Mouse (Mus musculus): ENCODE results near the gene Map4k3. TPM values are rescaled to one million over a fixed set of nuclear protein-coding genes. Genes with fewer than 3 reads are reported as not detected.
A peak's percentile ranks its signal among the peaks of the same experiment; 100 is the strongest.

Gene Map4k3
- polyA plus RNA-seq, 1 experiment from 2014 or later = 6.3 TPM

DNA sequence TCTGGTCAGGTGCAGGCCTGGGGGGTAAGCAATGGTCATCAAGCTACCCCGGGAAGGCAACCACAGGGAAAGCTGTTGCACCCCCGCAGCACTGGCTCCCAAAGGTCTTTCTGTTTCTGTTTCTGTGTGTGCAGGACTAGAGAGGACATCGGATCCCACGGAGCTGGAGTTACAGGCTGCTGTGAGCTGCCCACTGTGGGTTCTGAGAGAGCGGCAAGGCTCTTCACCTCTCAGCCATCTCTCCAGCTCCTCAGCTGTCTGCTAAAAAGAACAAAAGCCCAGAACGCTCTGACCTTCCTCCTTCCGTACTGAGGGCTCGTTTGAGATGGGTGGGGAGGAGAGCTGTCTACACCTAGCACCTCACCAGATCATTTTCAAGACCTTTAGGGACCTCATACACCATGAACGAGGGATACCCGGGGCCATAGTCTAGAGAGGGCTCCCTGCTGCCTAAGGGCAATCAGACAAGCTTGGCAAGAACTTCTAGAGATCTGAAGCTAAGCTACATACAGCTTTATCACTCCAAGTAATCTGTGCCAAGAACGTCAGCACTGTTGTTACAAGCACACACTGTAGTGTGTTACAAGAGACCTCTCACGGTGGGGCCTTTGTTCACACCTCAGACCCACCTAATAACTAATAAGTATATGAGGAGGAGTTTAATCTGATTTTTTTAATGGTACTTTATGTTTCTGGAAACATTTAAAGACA, 29.9 kb downstream of the Map4k3 start:
- H3K27me3 ChIP-seq (replicated peaks) = no peaks in the 10 kb centered on the region
- peaks cover 5% of the 10 kb centered on the region; the same call in 1 of the 2 replicates for H3K4me1 ChIP-seq
- no peak overlapping the region for H3K27ac ChIP-seq
- no peak overlapping the region for H3K9ac ChIP-seq
- no peak for ATAC-seq
- WGBS (ENCODE audit: insufficient replicate concordance) = 68% methylated on average over 12 of the region's 12 CpGs
- no peak overlapping the region for H3K4me2 ChIP-seq
- no peaks in the 10 kb centered on the region for H3K36me3 ChIP-seq
- H3K9me3 ChIP-seq (replicated peaks) = no peaks in the 10 kb centered on the region
- no peak overlapping the region for H3K4me3 ChIP-seq

DNA sequence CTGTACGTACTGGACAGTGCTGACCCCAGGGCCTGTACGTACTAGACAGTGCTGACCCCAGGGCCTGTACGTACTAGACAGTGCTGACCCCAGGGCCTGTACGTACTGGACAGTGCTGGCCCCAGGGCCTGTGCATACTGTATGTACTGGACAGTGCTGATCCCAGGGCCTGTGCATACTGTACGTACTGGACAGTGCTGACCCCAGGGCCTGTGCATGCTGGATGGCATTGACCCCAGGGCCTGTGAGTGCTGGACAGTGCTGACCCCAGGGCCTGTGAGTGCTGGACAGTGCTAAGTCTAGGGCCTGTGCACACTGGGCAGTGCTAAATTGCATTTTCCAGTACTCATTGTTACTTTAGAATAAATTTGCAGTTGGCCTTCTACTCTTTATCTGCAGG, 31.3 kb downstream of the Map4k3 start:
- H3K4me2 ChIP-seq = no peak overlapping the region
- H3K9me3 ChIP-seq (replicated peaks) = no peaks in the 10 kb centered on the region
- whole genome bisulfite sequencing (ENCODE audit: insufficient replicate concordance) = 77% methylated on average over 5 of the region's 5 CpGs
- H3K4me3 ChIP-seq = no peak overlapping the region
- H3K4me1 ChIP-seq = peaks cover 5% of the 10 kb centered on the region; the same call in 1 of the 2 replicates
- H3K27me3 ChIP-seq (replicated peaks) = no peaks in the 10 kb centered on the region
- no peak overlapping the region for H3K27ac ChIP-seq
- ATAC-seq = 0 out of 2 replicates have a peak, but pooled peaks have one; percentile 32
- no peak overlapping the region for H3K9ac ChIP-seq
- no peaks in the 10 kb centered on the region for H3K36me3 ChIP-seq

- Histone ChIP-seq H3K4me2 (no peak overlapping the region), H3K27me3 (replicated peaks) (no peaks in the 10 kb centered on the region), H3K4me3 (no peak overlapping the region), H3K9me3 (replicated peaks) (no peaks in the 10 kb centered on the region), H3K27ac (no peak overlapping the region), H3K36me3 (no peaks in the 10 kb centered on the region), H3K4me1 (peaks cover 5% of the 10 kb centered on the region; the same call in 1 of the 2 replicates), H3K9ac (no peak overlapping the region)
- WGBS (ENCODE audit: insufficient replicate concordance) = 84% methylated on average over 6 of the region's 6 CpGs
- ATAC-seq = no peak
These were observed 32.1 kb downstream of the Map4k3 start for GRCm38 (mm10) chr17:80696210-80696609.

DNA sequence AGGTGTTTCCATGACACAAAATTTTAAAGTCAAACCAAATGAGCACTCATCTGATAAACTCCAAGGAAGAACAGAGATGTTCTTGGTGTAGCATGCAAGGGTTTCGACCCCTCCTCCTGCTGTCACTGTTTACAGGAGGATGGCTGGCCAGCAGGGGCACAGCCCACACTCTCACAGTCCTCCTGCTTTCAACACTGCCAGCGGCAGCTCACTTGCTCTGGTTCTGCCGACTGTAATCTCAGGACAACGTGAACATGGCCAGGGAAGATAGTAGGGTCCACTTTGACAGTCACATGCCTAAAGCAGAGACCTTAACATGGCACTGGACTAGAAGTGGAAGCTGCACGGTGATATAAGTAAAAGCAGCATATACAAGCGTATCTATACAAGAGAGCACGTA, 34.6 kb downstream of the Map4k3 start:
- Histone ChIP-seq H3K9me3 (replicated peaks) (no peaks in the 10 kb centered on the region), H3K27me3 (replicated peaks) (no peaks in the 10 kb centered on the region), H3K4me1 (peaks cover 5% of the 10 kb centered on the region; the same call in 1 of the 2 replicates), H3K4me3 (no peak overlapping the region), H3K9ac (no peak overlapping the region), H3K36me3 (no peaks in the 10 kb centered on the region), H3K4me2 (no peak overlapping the region), H3K27ac (no peak overlapping the region)
- 49% methylated on average over 7 of the region's 7 CpGs for WGBS (ENCODE audit: insufficient replicate concordance)
- ATAC-seq = no peak

- 52% methylated on average over 13 of the region's 13 CpGs for WGBS (ENCODE audit: insufficient replicate concordance)
- no peak for ATAC-seq
These were observed 36.1 kb downstream of the Map4k3 start for GRCm38 (mm10) chr17:80692183-80692582.

DNA sequence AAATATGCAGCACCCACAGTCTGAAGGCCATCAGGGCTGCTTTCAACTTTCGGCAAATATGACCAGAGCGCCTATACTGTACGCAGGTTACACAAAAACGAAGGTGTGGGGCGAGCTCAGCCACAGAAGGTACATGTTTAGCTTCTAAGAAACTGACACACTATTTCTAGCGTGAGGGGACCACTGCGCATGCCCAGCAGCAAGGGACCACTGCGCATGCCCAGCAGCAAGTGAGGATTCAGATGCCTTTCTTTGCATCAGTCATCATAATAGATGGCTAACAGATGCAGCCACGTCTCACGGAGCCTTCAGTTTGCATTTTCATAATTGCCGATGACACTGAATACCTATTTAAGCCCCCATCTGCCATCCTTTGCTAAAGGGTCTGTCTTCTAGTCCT, 39.6 kb downstream of the Map4k3 start:
- Histone ChIP-seq H3K36me3 (no peaks in the 10 kb centered on the region), H3K9ac (no peak overlapping the region), H3K4me2 (no peak overlapping the region), H3K4me3 (no peak overlapping the region), H3K4me1 (peaks cover 11% of the 10 kb centered on the region; the same call in 1 of the 2 replicates), H3K27ac (no peak overlapping the region), H3K9me3 (replicated peaks) (no peaks in the 10 kb centered on the region), H3K27me3 (replicated peaks) (no peaks in the 10 kb centered on the region)
- WGBS (ENCODE audit: insufficient replicate concordance) = 87% methylated on average over 11 of the region's 11 CpGs
- ATAC-seq = no peak

More at GRCm38 (mm10) chr17:80692183-80692582, 36.1 kb downstream of the Map4k3 start:
- Histone ChIP-seq H3K4me3 (no peak overlapping the region), H3K27me3 (replicated peaks) (no peaks in the 10 kb centered on the region), H3K9me3 (replicated peaks) (no peaks in the 10 kb centered on the region), H3K36me3 (no peaks in the 10 kb centered on the region), H3K4me2 (no peak overlapping the region), H3K9ac (no peak overlapping the region), H3K27ac (no peak overlapping the region), H3K4me1 (peaks cover 9% of the 10 kb centered on the region; the same call in 1 of the 2 replicates)

GRCm38 (mm10) chr17:80686066-80686465, 42.2 kb downstream of the Map4k3 start:
- ATAC-seq = no peak
- Histone ChIP-seq H3K27me3 (replicated peaks) (no peaks in the 10 kb centered on the region), H3K4me1 (peaks cover 12% of the 10 kb centered on the region; the same call in 1 of the 2 replicates), H3K27ac (no peak overlapping the region), H3K4me2 (no peak overlapping the region), H3K4me3 (no peak overlapping the region), H3K9me3 (replicated peaks) (no peaks in the 10 kb centered on the region), H3K9ac (no peak overlapping the region), H3K36me3 (no peaks in the 10 kb centered on the region)
- WGBS (ENCODE audit: insufficient replicate concordance) = 73% methylated on average over 5 of the region's 5 CpGs

- Histone ChIP-seq H3K27ac (no peak overlapping the region), H3K9ac (no peak overlapping the region), H3K27me3 (replicated peaks) (no peaks in the 10 kb centered on the region), H3K4me1 (peaks cover 12% of the 10 kb centered on the region; the same call in 1 of the 2 replicates), H3K9me3 (replicated peaks) (no peaks in the 10 kb centered on the region), H3K36me3 (no peaks in the 10 kb centered on the region), H3K4me2 (no peak overlapping the region), H3K4me3 (no peak overlapping the region)
- 0 out of 2 replicates have a peak, but pooled peaks have one; percentile 47 for ATAC-seq
- WGBS (ENCODE audit: insufficient replicate concordance) = 57% methylated on average over 6 of the region's 6 CpGs
These were observed 44.3 kb downstream of the Map4k3 start for GRCm38 (mm10) chr17:80683821-80684576.

DNA sequence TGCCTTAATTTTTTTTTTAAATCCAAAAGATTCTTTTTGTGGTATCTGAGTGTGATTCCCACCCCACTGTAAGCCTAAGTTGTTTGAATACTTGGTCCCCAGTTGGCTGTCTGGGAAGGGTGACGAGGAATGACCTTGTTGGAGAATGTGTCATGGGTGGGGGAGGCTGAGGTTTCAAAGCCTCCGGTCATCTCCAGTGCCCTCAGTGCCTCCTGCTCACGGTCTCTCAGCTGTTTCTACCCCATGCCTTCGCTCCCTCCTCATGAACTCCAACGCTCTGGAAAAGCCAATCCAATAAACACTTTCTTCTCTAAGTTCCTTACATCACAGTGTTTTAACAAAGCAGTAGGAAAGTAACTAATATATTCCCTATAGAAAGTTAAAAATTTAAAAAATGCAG, 45.2 kb downstream of the Map4k3 start:
- no peak overlapping the region for H3K27ac ChIP-seq
- ATAC-seq = no peak
- peaks cover 12% of the 10 kb centered on the region; the same call in 1 of the 2 replicates for H3K4me1 ChIP-seq
- H3K9me3 ChIP-seq (replicated peaks) = no peaks in the 10 kb centered on the region
- H3K36me3 ChIP-seq = no peaks in the 10 kb centered on the region
- H3K4me3 ChIP-seq = no peak overlapping the region
- no peak overlapping the region for H3K4me2 ChIP-seq
- no peak overlapping the region for H3K9ac ChIP-seq
- WGBS (ENCODE audit: insufficient replicate concordance) = 73% methylated on average over 5 of the region's 5 CpGs
- H3K27me3 ChIP-seq (replicated peaks) = no peaks in the 10 kb centered on the region

DNA sequence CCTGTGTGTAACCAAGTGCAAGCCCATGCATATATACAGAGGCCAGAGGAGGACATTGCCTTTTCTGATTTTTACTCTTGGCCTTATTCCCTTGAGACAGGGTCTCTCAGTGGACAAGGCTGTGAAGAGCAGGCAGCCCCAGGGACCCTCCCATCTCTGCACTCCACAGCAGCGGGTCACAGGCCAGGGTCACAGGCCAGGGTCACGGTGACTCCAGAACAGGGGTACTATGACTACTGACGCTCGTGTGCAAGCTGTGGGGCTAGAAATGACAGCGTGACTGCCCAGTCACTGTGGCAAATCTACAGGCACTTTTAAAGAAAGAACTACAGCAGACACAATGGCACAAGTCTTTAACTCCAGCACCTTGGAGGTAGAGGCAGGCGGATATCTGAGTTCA, 50.1 kb downstream of the Map4k3 start:
- peak; percentile 58; the same call in 1 of the 2 replicates for ATAC-seq
- no peak overlapping the region for H3K4me2 ChIP-seq
- WGBS (ENCODE audit: insufficient replicate concordance) = 72% methylated on average over 6 of the region's 6 CpGs
- no peaks in the 10 kb centered on the region for H3K27me3 ChIP-seq (replicated peaks)
- no peak overlapping the region for H3K9ac ChIP-seq
- H3K4me3 ChIP-seq = no peak overlapping the region
- H3K4me1 ChIP-seq = no peaks in the 10 kb centered on the region
- no peaks in the 10 kb centered on the region for H3K9me3 ChIP-seq (replicated peaks)
- no peaks in the 10 kb centered on the region for H3K36me3 ChIP-seq
- no peak overlapping the region for H3K27ac ChIP-seq

GRCm38 (mm10) chr17:80676859-80677535, 51.3 kb downstream of the Map4k3 start:
- H3K27ac ChIP-seq = no peak overlapping the region
- no peaks in the 10 kb centered on the region for H3K9me3 ChIP-seq (replicated peaks)
- no peaks in the 10 kb centered on the region for H3K36me3 ChIP-seq
- H3K27me3 ChIP-seq (replicated peaks) = no peaks in the 10 kb centered on the region
- ATAC-seq = peak; percentile 46
- no peak overlapping the region for H3K4me3 ChIP-seq
- H3K4me2 ChIP-seq = no peak overlapping the region
- no peaks in the 10 kb centered on the region for H3K4me1 ChIP-seq
- WGBS (ENCODE audit: insufficient replicate concordance) = 73% methylated on average over 11 of the region's 11 CpGs
- no peak overlapping the region for H3K9ac ChIP-seq

DNA sequence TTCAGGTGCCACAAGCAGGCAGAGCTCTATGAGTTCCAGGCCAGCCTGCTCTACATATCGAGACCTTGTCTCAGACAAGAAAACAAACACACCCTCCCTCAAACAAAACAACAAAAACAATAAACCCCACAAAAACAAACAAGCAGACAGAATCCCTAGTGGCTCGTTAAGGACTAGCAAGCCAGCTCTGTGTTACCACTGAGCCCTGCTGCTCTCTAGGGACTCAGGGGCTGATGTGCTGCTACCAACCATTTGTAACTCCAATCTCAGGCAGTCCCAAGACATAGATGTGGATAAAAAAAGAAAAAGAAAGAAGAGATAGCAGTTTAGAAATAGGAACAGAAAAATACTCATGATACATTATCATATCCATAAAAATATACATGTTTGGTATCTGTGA, 52.1 kb downstream of the Map4k3 start:
- H3K36me3 ChIP-seq = no peaks in the 10 kb centered on the region
- H3K9ac ChIP-seq = no peak overlapping the region
- H3K4me3 ChIP-seq = no peak overlapping the region
- ATAC-seq = no peak
- H3K4me2 ChIP-seq = no peak overlapping the region
- H3K27ac ChIP-seq = no peak overlapping the region
- H3K4me1 ChIP-seq = no peaks in the 10 kb centered on the region
- WGBS (ENCODE audit: insufficient replicate concordance) = 71% methylated on average over 2 of the region's 2 CpGs
- H3K27me3 ChIP-seq (replicated peaks) = no peaks in the 10 kb centered on the region
- H3K9me3 ChIP-seq (replicated peaks) = no peaks in the 10 kb centered on the region
